Mouse (Mus musculus) gastrocnemius, postnatal 10 days (tissue): ENCODE measurements around the gene Pof1b. TPM values are rescaled to one million over a fixed set of nuclear protein-coding genes. Genes with fewer than 3 reads are reported as not detected.
A peak's percentile ranks its signal among the peaks of the same experiment; 100 is the strongest.

Experiments
- DNase-seq: peaks from one replicate; pipeline ENCODE4 v3.0.0; 2021; ENCODE audit warnings: mixed read lengths
- long read RNA-seq, 2 experiments: library from polyadenylated mRNA; stranded (forward); transcript quantifications; one replicate each; pipeline ENCODE4 v2.0.0; 2021
- total RNA-seq, 2 experiments: library from RNA; stranded (reverse); gene quantifications; 2 replicates each; pipeline ENCODE4 v1.2.3; 2021

Gene Pof1b
- not detected for total RNA-seq
- long read RNA-seq, experiment 1 = 0 reads
- long read RNA-seq, experiment 2 = 0 reads

- no peak for DNase-seq
Measured at GRCm38 (mm10) chrX:112698508-112698907, at the start of gene Pof1b. Pof1b (minus strand) TSS chrX:112698651.

DNA sequence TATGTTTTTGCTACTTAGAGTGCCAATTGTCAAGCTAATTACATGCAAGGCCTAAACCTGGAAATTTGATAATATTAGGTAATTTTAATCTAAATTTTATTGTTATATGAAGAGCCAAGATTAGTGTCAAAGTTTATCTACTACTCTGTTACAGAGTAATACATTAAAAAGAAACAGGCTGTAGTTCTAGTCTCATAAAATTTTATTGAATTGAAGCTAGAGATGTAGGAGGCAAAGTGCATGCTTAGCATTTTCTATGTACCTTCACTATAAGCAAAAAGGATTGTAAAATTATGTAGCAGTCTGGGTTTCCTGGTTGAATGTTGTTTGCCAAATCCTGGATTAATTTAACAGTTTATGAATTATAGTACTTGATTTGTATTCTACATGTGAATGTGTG is 18.1 kb upstream of the Pof1b start:
- no peak for DNase-seq

DNA sequence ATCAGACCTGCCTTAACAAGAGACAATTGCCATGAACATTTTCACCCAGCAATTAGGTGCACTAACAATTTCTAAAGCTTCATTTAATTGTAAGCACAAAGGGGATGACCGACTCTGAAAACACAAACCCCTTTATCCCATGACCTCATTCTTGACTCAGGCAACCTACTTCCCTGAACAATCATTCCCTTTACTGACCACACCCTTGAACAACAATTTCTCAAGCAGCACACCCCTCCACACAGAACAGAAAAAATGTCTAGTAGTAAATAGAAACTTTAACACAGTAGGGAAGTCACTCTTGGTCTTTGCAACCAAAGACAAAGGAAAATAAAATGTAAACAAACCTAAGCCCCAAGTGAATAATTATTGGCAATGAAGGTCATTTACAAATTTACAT is 4.1 kb downstream of the Pof1b start:
- no peak for DNase-seq

DNA sequence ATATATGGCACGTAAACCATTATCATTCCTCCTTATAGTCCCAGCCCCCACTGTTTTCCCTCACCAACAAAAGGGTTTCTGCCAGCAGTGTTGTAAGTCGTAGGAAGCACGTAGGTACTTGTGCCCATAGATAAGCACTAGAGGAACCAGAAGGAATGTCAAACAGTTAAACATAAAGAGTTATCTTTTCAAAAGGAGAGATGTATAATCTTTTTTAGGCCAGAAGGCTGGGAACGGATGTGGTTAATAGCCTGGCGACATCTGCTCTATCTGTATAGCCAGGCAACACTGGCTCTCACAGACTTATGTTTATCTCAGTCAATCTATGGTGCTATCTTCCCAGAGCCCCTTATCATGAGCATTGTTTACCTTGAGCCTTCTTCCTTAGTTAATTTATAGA is 17.8 kb downstream of the Pof1b start:
- no peak for DNase-seq

DNA sequence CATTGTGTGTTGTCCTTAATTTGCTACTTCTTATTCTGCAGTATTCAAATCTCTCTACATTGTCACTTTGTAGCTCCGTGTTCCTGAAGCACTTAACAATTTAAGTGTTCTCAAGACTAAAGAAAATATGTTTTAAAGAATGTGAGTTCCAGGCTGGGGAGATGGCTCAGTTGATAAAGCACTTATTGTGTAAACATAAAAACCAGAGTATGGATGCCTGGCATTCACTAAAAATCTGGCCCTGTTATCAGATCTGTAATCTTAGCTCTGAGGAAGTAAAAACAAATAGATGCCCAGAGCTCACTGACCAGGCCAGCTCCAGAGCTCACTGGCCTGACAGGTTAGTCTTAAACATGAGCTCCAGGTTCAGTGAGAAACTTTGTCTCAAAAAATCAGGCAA is 22.9 kb downstream of the Pof1b start:
- no peak for DNase-seq

DNA sequence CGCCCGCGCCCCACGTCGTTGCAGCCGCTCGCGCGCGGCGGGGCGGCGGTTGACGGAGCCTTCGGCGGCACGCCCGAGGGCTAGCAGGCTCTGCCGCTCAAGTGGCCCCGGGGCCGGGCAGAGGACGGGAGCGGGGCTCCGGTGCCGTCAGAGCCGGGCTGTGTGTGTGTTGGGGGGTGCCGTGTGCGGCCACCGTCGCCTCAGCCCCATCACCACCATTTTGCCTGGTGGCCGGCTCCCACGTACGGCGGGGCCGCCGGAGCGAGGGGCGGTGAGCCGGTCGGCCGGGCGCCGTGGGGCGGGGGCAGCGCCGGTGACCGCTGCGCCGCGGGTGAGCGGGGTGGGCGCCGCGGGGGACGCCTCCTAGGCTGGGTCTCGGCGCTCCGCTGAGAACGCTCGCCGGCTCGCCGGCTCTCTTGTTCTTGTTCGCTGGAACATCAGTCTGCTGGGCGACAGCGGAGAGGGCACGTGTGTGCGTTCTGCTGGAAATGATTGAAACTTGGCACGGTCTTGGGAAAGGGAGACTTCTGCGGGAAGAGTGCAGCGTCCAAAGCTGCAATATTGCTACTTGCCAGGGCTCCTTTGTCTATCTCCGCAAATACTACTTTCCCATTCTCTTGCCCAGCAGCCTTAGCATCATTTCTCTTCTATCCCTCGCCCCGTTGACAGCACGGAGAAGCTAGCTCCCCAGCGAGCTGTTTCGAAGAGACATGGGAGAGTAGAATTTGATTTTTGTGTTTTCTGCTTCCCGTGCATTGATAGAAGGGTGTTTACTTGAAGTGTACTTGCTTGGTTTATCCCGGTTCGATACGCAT is 96.9 kb downstream of the Pof1b start:
- peak; percentile 9 for DNase-seq

DNA sequence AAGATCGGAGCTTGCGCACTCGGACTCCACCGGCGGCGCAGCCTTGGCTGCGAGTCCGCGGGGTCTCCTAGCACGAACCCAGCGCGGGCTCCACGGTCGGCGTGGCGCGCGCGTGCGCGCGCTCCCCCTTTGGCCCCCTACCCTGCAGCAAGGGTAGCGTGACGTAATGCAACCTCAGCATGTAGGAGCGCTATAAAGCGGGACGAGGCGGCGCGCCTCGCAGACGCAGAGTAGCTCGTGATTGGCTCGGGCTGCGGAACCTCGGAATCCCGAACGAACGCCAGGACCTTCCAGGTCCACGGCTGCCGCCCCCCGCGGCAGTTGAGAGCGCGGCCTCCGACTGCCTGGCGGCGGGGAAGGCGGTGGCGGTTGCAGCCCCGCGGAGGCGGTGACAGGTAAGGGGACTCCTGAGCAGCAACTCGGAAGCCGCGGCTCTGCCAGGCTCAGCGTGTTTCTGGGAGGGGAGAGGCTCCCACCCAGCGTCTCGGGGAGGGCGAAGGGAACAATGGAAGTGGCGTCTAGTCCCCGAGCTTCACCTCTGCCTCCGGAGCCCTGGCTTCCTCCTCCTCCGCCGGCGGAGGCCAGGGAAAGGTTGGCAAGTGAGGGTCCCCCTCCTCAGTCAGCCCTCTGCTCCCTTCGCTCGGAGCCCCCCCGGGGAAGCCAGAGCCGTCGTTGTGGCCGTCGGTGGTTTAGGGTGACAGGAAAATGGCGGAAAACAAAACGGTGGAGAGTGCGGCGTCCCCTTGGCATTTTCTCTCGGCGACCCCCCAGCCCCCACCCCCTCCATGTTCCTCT is 97.7 kb downstream of the Pof1b start, which contains the start of gene Zfp711:
Zfp711 (plus strand) TSS at position 16 of the 795 bp plus-strand sequence.
- DNase-seq = peak; percentile 13

Other genes with a start within 250 kb of the Pof1b start
- not detected for gene 2010106E10Rik, start 203.4 kb downstream of the Pof1b start, total RNA-seq
- gene Zfp711, start 98.1 kb downstream of the Pof1b start, total RNA-seq = 1 to 10 TPM; 1.2 to 1.4 TPM